Mouse (Mus musculus) CH12.LX (cell line): ENCODE data around the gene Snx3.

Experiments
- CTCF ChIP-seq, 2 experiments: IDR thresholded peaks in 1 of 2; conservative IDR thresholded peaks in 1 of 2; 2 replicates each; pipeline ENCODE4 v1.5.1; 2011 to 2012; ENCODE audit warnings: low read depth in 2 of 2, low read length in 2 of 2, improper control_type of control experiment in 1 of 2, inconsistent platforms in 1 of 2, mild to moderate bottlenecking in 1 of 2, moderate library complexity in 1 of 2
- ELF1 ChIP-seq: IDR thresholded peaks from 2 replicates; pipeline ENCODE4 v1.6.1; 2014; ENCODE audit warnings: low read depth, mild to moderate bottlenecking, inconsistent platforms, low read length, improper control_type of control experiment
- GABPA ChIP-seq: IDR thresholded peaks from 2 replicates; pipeline ENCODE4 v1.6.1; 2012; ENCODE audit warnings: low read depth, low read length, improper control_type of control experiment, inconsistent platforms; ENCODE audit not compliant: insufficient replicate concordance
- HCFC1 ChIP-seq: IDR thresholded peaks from 2 replicates; pipeline ENCODE4 v1.6.1; 2012; ENCODE audit warnings: low read depth, mild to moderate bottlenecking, inconsistent platforms, low read length, improper control_type of control experiment
- MAZ ChIP-seq: IDR thresholded peaks from 2 replicates; pipeline ENCODE4 v1.6.1; 2012; ENCODE audit warnings: low read depth, mild to moderate bottlenecking, inconsistent platforms, low read length, improper control_type of control experiment, moderate library complexity
- MXI1 ChIP-seq: IDR thresholded peaks from 2 replicates; pipeline ENCODE4 v1.6.1; 2011; ENCODE audit warnings: mild to moderate bottlenecking, low read depth, low read length, improper control_type of control experiment
- NELFE ChIP-seq: IDR thresholded peaks from 2 replicates; pipeline ENCODE4 v1.6.1; 2011; ENCODE audit warnings: low read depth, low read length, improper control_type of control experiment
- NRF1 ChIP-seq: IDR thresholded peaks from 2 replicates; pipeline ENCODE4 v1.6.1; 2014; ENCODE audit warnings: low read depth, mild to moderate bottlenecking, inconsistent platforms, low read length, improper control_type of control experiment, moderate library complexity
- POLR2A ChIP-seq: IDR thresholded peaks from 2 replicates; pipeline ENCODE4 v1.6.1; 2011; ENCODE audit warnings: low read depth, mild to moderate bottlenecking, improper control_type of control experiment, low read length
- POLR2AphosphoS2 ChIP-seq: IDR thresholded peaks from 2 replicates; pipeline ENCODE4 v1.6.1; 2011; ENCODE audit warnings: low read depth, low read length, improper control_type of control experiment
- SIN3A ChIP-seq: IDR thresholded peaks from 2 replicates; pipeline ENCODE4 v1.6.1; 2012; ENCODE audit warnings: low read length, improper control_type of control experiment, inconsistent platforms
- UBTF ChIP-seq: IDR thresholded peaks from 2 replicates; pipeline ENCODE4 v1.6.1; 2012; ENCODE audit warnings: low read depth, mild to moderate bottlenecking, inconsistent platforms, low read length, improper control_type of control experiment, moderate library complexity
- ZMIZ1 ChIP-seq: IDR thresholded peaks from 2 replicates; pipeline ENCODE4 v1.6.1; 2012; ENCODE audit warnings: low read depth, mild to moderate bottlenecking, inconsistent platforms, low read length, improper control_type of control experiment

GRCm38 (mm10) chr10:42577525-42578280 is 75.9 kb downstream of the Snx3 start:
- TF ChIP-seq POLR2A (no peak), CTCF (conservative IDR thresholded peaks at IDR 0.05 in 1 of 2, IDR thresholded peaks at IDR 0.05 in 1 of 2; ENCODE audit: low read depth in 2 of 2, low read length in 2 of 2) (no peak), SIN3A (no peak), MXI1 (no peak), POLR2AphosphoS2 (no peak), ELF1 (no peak), MAZ (no peak), GABPA (no peak), ZMIZ1 (no peak), HCFC1 (no peak), NRF1 (no peak), UBTF (no peak), NELFE (no peak)
